Mouse (Mus musculus) embryonic fibroblast, embryonic 13.5 days (primary cell): ENCODE measurements around the gene Nav2.

ENCODE experiments used
- CTCF ChIP-seq: IDR thresholded peaks from 2 replicates; pipeline ENCODE4 v1.5.1; 2011; ENCODE audit warnings: mild to moderate bottlenecking, control low read depth, low read length, moderate library complexity, borderline replicate concordance; ENCODE audit not compliant: insufficient read depth
- POLR2A ChIP-seq: IDR thresholded peaks from 2 replicates; pipeline ENCODE4 v1.6.1; 2011; ENCODE audit warnings: low read depth, mild to moderate bottlenecking, control low read depth, low read length, moderate library complexity

- TF ChIP-seq CTCF (no peak), POLR2A (no peak)
Observed at GRCm38 (mm10) chr7:49583176-49583575, 674.7 kb downstream of the Nav2 start.
